Mouse (Mus musculus) kidney, embryonic 15.5 days (tissue): ENCODE measurements at regions not wholly inside any gene's neighbourhood (a gene's known extent, or its start where the extent isn't known, plus 50 kb on each side); places are given as distances from the start of the nearest gene placed in this dataset.

Experiments
- ATAC-seq: fragments of 200-750 bp; cut with Nextera tagmentation; replicated peaks from 2 replicates; pipeline ENCODE4 v1.8.0; 2017; ENCODE audit warnings: moderate TSS enrichment; ENCODE audit not compliant: low FRiP score
- H3K27ac ChIP-seq: fragments of 300-500 bp; sonication (generic); 2 replicates; pipeline ENCODE4 v1.5.1; 2015; ENCODE audit warnings: mild to moderate bottlenecking, inconsistent platforms
- H3K27me3 ChIP-seq: fragments of 300-500 bp; sonication (generic); 2 replicates; pipeline ENCODE4 v1.6.1; 2015; ENCODE audit warnings: inconsistent platforms
- H3K36me3 ChIP-seq: fragments of 300-500 bp; sonication (generic); 2 replicates; pipeline ENCODE4 v1.6.1; 2015; ENCODE audit warnings: inconsistent platforms
- H3K4me1 ChIP-seq: fragments of 300-500 bp; sonication (generic); 2 replicates; pipeline ENCODE4 v1.6.1; 2015; ENCODE audit warnings: inconsistent platforms
- H3K4me2 ChIP-seq: fragments of 300-500 bp; sonication (generic); 2 replicates; pipeline ENCODE4 v1.6.1; 2015; ENCODE audit warnings: moderate library complexity, mild to moderate bottlenecking, inconsistent platforms
- H3K4me3 ChIP-seq: fragments of 300-500 bp; sonication (generic); replicated peaks from 2 replicates; pipeline ENCODE4 v1.5.1; 2015; ENCODE audit warnings: mild to moderate bottlenecking, inconsistent platforms
- H3K9ac ChIP-seq: fragments of 300-500 bp; sonication (generic); 2 replicates; pipeline ENCODE4 v1.6.1; 2015; ENCODE audit warnings: mild to moderate bottlenecking, inconsistent platforms
- H3K9me3 ChIP-seq: fragments of 300-500 bp; sonication (generic); replicated peaks from 2 replicates; pipeline ENCODE4 v1.6.1; 2016; ENCODE audit warnings: inconsistent platforms
- WGBS: fragments of 180-500 bp; shearing (Covaris S2); methylation state at CpG from one replicate; pipeline ENCODE4 v1.1.7; 2015; ENCODE audit warnings: mixed read lengths; 5-methylcytosine and 5-hydroxymethylcytosine counted together

DNA sequence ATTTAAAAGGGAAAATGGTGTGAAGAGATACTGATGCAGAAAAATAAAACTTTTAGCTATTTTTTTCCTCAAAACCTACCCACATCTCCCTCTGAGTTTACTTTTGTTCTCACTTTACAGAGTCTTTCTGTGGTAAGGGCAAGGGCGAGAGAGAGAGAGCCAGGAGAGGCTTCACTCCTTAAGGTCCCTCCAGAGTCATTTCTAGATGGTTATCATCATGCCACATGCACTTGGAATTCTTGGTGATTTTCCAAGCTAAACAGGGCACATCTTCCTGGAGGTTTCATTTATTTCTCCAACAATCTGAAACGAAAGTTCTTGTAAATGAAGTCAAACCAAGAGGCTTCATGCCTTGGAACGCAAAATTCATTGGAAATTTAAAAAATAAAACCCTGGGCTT, 130.0 kb upstream of the Cdkn2b start:
- Histone ChIP-seq H3K9ac (no peak overlapping the region), H3K27me3 (no peaks in the 10 kb centered on the region), H3K4me1 (peaks cover under 1% of the 10 kb centered on the region; the same call in 1 of the 2 replicates), H3K4me3 (no peak overlapping the region), H3K4me2 (no peak overlapping the region), H3K36me3 (no peaks in the 10 kb centered on the region), H3K9me3 (no peaks in the 10 kb centered on the region), H3K27ac (no peak overlapping the region)
- ATAC-seq: no peak
- WGBS: 63% methylated on average over 3 of the region's 3 CpGs

GRCm38 (mm10) chr4:89440326-89440725, 129.5 kb upstream of the Cdkn2b start:
- H3K4me2 ChIP-seq: no peak overlapping the region
- H3K4me3 ChIP-seq: no peak overlapping the region
- no peaks in the 10 kb centered on the region for H3K9me3 ChIP-seq
- ATAC-seq: no peak
- no peaks in the 10 kb centered on the region for H3K36me3 ChIP-seq
- no peak overlapping the region for H3K9ac ChIP-seq
- H3K27me3 ChIP-seq: no peaks in the 10 kb centered on the region
- H3K27ac ChIP-seq: no peak overlapping the region
- 56% methylated on average over 4 of the region's 4 CpGs for WGBS
- no peaks in the 10 kb centered on the region for H3K4me1 ChIP-seq

- no peak overlapping the region for H3K4me2 ChIP-seq
- no peak overlapping the region for H3K9ac ChIP-seq
- 88% methylated on average over 2 of the region's 2 CpGs for WGBS
- H3K4me3 ChIP-seq: no peak overlapping the region
- H3K36me3 ChIP-seq: no peaks in the 10 kb centered on the region
- no peaks in the 10 kb centered on the region for H3K9me3 ChIP-seq
- no peaks in the 10 kb centered on the region for H3K4me1 ChIP-seq
- no peak overlapping the region for H3K27ac ChIP-seq
- ATAC-seq: no peak
- no peaks in the 10 kb centered on the region for H3K27me3 ChIP-seq
These were observed 127.8 kb upstream of the Cdkn2b start for GRCm38 (mm10) chr4:89438665-89439064.

DNA sequence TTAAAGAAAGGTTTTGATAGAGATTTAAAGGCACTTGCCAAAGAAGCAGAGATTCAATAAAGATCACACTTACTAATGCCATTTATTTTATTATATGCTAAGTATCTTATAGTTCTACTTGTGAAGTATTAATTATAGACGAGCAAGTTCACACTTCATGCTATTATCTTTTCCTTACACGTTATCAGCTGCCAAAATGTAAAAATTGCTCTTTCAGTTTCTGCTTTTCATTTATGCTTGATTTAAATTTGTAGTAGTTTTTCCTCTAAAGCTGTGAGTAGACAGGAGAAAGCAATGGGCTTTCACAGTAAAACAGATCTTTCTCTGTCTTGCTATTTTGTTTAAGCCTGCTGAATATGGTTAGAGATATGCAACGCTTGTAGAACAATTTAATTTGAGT, 125.9 kb upstream of the Cdkn2b start:
- Histone ChIP-seq H3K9ac (no peak overlapping the region), H3K4me3 (no peak overlapping the region), H3K4me1 (no peaks in the 10 kb centered on the region), H3K9me3 (no peaks in the 10 kb centered on the region), H3K4me2 (no peak overlapping the region), H3K36me3 (no peaks in the 10 kb centered on the region), H3K27ac (no peak overlapping the region), H3K27me3 (no peaks in the 10 kb centered on the region)
- 85% methylated on average over 3 of the region's 3 CpGs for WGBS
- ATAC-seq: no peak

DNA sequence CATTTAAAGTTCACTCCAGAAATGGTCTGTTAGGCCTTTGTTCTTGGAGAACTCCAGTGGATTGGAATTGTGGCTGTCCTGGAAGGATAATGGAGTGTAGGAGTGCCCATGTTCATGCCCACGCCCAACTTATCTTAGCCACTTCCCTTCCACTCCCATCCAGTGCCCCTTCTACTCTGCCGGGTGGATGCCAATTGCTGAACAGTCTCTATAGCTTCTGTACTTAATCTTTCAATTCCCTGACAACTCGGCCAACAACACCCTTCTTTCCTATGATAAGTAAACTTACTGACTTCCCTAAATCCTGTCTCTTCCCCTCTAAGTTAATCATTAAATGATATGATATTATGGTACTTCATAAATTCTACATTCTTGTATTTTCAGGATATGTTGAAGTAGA, 123.3 kb upstream of the Cdkn2b start:
- no peak overlapping the region for H3K27ac ChIP-seq
- WGBS: 75% methylated on average over 3 of the region's 3 CpGs
- no peak overlapping the region for H3K4me3 ChIP-seq
- no peak overlapping the region for H3K4me2 ChIP-seq
- H3K4me1 ChIP-seq: no peaks in the 10 kb centered on the region
- no peaks in the 10 kb centered on the region for H3K9me3 ChIP-seq
- H3K27me3 ChIP-seq: no peaks in the 10 kb centered on the region
- H3K36me3 ChIP-seq: no peaks in the 10 kb centered on the region
- H3K9ac ChIP-seq: no peak overlapping the region
- no peak for ATAC-seq

DNA sequence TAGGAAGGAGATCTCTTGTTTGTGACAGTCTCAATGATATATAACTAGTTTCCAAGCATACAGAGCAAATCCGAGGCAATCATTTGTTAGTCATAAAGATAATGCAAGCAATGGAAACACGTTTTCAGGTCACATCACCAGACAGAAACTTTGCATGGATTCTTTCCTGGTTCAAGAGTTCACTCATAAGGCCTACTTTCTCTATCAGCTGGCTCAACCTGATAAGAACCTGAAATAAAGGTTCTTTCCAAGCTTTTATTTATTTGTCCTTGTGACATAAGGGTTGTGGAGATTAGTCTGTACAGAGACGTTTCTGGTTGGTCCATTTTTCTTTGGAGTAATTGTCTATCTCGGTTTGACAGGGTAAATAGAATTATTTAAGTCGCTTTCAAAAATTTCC, 122.7 kb upstream of the Cdkn2b start:
- no peak overlapping the region for H3K27ac ChIP-seq

GRCm38 (mm10) chr4:89431520-89431919, 120.7 kb upstream of the Cdkn2b start:
- no peak for ATAC-seq
- H3K4me3 ChIP-seq: no peak overlapping the region
- H3K36me3 ChIP-seq: no peaks in the 10 kb centered on the region
- H3K27ac ChIP-seq: no peak overlapping the region
- H3K4me1 ChIP-seq: 0 out of 2 replicates have a peak, but pooled peaks cover 3% of the 10 kb centered on the region
- WGBS: 66% methylated on average over 6 of the region's 6 CpGs
- H3K4me2 ChIP-seq: no peak overlapping the region
- no peaks in the 10 kb centered on the region for H3K27me3 ChIP-seq
- no peaks in the 10 kb centered on the region for H3K9me3 ChIP-seq
- H3K9ac ChIP-seq: no peak overlapping the region

More for the DNA sequence above, 122.7 kb upstream of the Cdkn2b start:
- 64% methylated on average over 5 of the region's 5 CpGs for WGBS
- no peak for ATAC-seq
- H3K27me3 ChIP-seq: no peaks in the 10 kb centered on the region
- H3K4me1 ChIP-seq: no peaks in the 10 kb centered on the region
- H3K4me2 ChIP-seq: no peak overlapping the region
- no peaks in the 10 kb centered on the region for H3K9me3 ChIP-seq
- H3K4me3 ChIP-seq: no peak overlapping the region
- H3K36me3 ChIP-seq: no peaks in the 10 kb centered on the region
- H3K9ac ChIP-seq: no peak overlapping the region

DNA sequence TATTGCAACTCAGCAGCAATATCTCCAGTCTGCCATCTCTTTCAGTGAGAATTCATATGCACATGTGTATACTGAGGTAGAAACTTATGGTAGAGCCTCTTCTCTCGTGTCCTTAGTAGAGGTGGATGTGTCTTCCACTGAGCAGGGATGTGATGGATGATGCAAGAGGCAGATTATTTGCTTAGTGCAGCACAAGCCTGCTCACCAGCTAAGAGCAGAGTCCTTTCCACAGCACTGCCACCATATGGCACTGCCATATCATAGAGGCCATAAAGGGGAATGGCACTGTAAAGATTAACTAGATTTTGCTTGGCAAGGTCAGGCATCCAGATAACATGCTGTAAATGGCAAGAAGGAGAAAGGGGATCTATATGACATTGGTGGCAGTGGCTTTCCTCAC, 117.6 kb upstream of the Cdkn2b start:
- H3K27ac ChIP-seq: no peak overlapping the region
- H3K4me1 ChIP-seq: peaks cover 7% of the 10 kb centered on the region; the same call in 1 of the 2 replicates
- H3K9ac ChIP-seq: no peak overlapping the region
- no peaks in the 10 kb centered on the region for H3K27me3 ChIP-seq
- ATAC-seq: no peak; the same call in 1 of the 2 replicates
- no peak overlapping the region for H3K4me3 ChIP-seq
- H3K9me3 ChIP-seq: no peaks in the 10 kb centered on the region
- H3K4me2 ChIP-seq: no peak overlapping the region
- H3K36me3 ChIP-seq: no peaks in the 10 kb centered on the region
- 77% methylated on average over 1 of the region's 1 CpGs for WGBS

GRCm38 (mm10) chr4:89427345-89428293, 116.8 kb upstream of the Cdkn2b start:
- Histone ChIP-seq H3K9me3 (no peaks in the 10 kb centered on the region), H3K36me3 (no peaks in the 10 kb centered on the region), H3K4me3 (no peak overlapping the region), H3K9ac (no peak overlapping the region), H3K27ac (peak overlapping the region; percentile 13; the same call in 1 of the 2 replicates), H3K4me1 (peaks cover 7% of the 10 kb centered on the region; the same call in 1 of the 2 replicates), H3K4me2 (no peak overlapping the region), H3K27me3 (no peaks in the 10 kb centered on the region)
- ATAC-seq: peak; percentile 90; the same call in 1 of the 2 replicates
- WGBS: 47% methylated on average over 9 of the region's 9 CpGs

GRCm38 (mm10) chr4:89425916-89426315, 115.1 kb upstream of the Cdkn2b start:
- no peak overlapping the region for H3K4me2 ChIP-seq
- no peak overlapping the region for H3K4me3 ChIP-seq
- no peak for ATAC-seq
- no peak overlapping the region for H3K27ac ChIP-seq
- no peaks in the 10 kb centered on the region for H3K36me3 ChIP-seq
- H3K9ac ChIP-seq: no peak overlapping the region
- H3K4me1 ChIP-seq: peaks cover 7% of the 10 kb centered on the region; the same call in 1 of the 2 replicates
- H3K27me3 ChIP-seq: no peaks in the 10 kb centered on the region
- no peaks in the 10 kb centered on the region for H3K9me3 ChIP-seq
- WGBS: 28% methylated on average over 2 of the region's 2 CpGs

DNA sequence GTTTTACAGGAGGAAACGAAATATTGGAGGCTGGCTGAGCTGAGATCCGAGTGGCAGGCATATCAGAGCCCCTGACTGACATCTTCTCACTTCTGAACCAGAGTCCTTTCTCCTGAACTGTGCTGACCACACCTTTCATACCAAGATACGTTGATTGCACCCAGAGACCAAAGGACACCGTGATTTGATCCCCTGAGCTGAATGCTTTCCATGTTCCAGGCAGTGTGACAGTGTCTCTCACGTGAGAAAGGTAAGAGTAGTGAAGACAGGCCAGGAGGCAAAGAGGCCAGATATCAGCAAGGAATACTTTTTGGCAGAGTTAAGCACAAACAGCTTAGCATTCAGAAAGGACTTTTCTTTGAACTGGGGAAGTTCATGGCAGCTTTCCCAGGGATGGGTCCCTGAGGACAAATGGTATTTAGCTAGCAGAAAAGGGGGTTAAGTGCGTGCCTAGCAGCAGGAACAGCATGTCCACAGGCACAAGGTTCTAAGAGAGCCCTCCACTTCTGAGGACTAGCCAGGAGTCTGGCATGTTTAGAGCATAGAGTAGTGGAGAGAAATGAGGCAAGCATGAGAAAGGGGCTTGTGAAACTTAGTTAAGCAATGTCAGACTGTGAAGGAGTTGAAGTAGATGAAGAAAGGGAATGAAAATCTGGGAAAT, 111.0 kb upstream of the Cdkn2b start:
- Histone ChIP-seq H3K9ac (no peak overlapping the region), H3K36me3 (no peaks in the 10 kb centered on the region), H3K4me1 (peaks cover 4% of the 10 kb centered on the region; the same call in 1 of the 2 replicates), H3K9me3 (no peaks in the 10 kb centered on the region), H3K27ac (no peak overlapping the region), H3K27me3 (no peaks in the 10 kb centered on the region), H3K4me2 (no peak overlapping the region), H3K4me3 (no peak overlapping the region)
- no peak for ATAC-seq
- WGBS: 62% methylated on average over 6 of the region's 6 CpGs

DNA sequence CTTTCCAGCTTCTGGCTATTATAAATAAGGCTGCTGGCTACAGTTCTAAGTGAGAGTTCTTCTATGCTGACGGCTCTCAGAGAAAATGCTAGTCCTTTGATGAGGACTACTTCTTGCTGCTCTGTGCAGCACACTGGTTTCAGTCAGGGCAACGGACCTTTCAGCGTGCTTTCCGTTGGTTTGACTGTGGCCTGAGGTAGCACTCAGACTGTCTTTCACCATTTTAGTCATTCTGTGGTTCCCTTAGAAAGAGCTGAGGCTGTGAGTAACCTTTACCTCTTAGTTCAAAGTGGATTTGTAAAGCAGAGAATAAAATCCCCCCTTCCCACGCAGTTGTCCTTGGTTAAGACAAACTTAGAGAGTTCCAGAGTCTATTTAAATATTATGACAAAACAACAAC, 110.0 kb upstream of the Cdkn2b start:
- 87% methylated on average over 5 of the region's 5 CpGs for WGBS
- Histone ChIP-seq H3K36me3 (no peaks in the 10 kb centered on the region), H3K9ac (no peak overlapping the region), H3K27ac (no peak overlapping the region), H3K4me3 (no peak overlapping the region), H3K4me1 (peaks cover under 1% of the 10 kb centered on the region; the same call in 1 of the 2 replicates), H3K9me3 (no peaks in the 10 kb centered on the region), H3K4me2 (no peak overlapping the region), H3K27me3 (no peaks in the 10 kb centered on the region)
- no peak for ATAC-seq
